Mouse (Mus musculus) gastrocnemius, postnatal 14 days (tissue): ENCODE measurements around the gene Cryz. TPM values are rescaled to one million over a fixed set of nuclear protein-coding genes. Genes with fewer than 3 reads are reported as not detected.

Experiments
- DNase-seq: peaks from one replicate; pipeline ENCODE4 v3.0.0; 2021; ENCODE audit warnings: mixed read lengths
- intact Hi-C: fragments of 180-260 bp; cut with DNase I; formaldehyde crosslinking; loops from one replicate; pipeline ENCODE4 v1.15.1; 2025; ENCODE audit warnings: low total_unique reads
- long read RNA-seq, 2 experiments: library from polyadenylated mRNA; stranded (forward); transcript quantifications; one replicate each; pipeline ENCODE4 v2.0.0; 2021
- total RNA-seq, 2 experiments: library from RNA; stranded (reverse); gene quantifications; 2 replicates each; pipeline ENCODE4 v1.2.3; 2021

Cryz gene
- total RNA-seq, result 1 to 10 TPM; 7.0 to 7.6 TPM
- long read RNA-seq, experiment 1, transcript Cryz-208 (9 exons, 2,505 nt), result major isoform, 7 of 9 reads
- long read RNA-seq, experiment 1, partial matches to known transcripts, result 1 of 9 reads
- long read RNA-seq, experiment 1, other reads (novel, unspliced or antisense), result 1 of 9 reads
- long read RNA-seq, experiment 2, transcript Cryz-208 (9 exons, 2,505 nt), result major isoform, 8 of 16 reads
- long read RNA-seq, experiment 2, partial matches to known transcripts, result 3 of 16 reads
- long read RNA-seq, experiment 2, other reads (novel, unspliced or antisense), result 5 of 16 reads

- DNase-seq, result peak; percentile 86
- intact Hi-C loops, result no loop called here
Observed at GRCm38 (mm10) chr3:154596488-154596933, at the start of gene Cryz. Gene Cryz (plus strand): TSS chr3:154596711.

GRCm38 (mm10) chr3:154547549-154548426 is 48.7 kb upstream of the Cryz start:
- intact Hi-C loops, result no loop called here
- no peak for DNase-seq

- no peak for DNase-seq
- intact Hi-C loops, result no loop called here
Observed at GRCm38 (mm10) chr3:154548868-154549301, 47.6 kb upstream of the Cryz start.

GRCm38 (mm10) chr3:154550326-154551034 is 46.0 kb upstream of the Cryz start:
- intact Hi-C loops, result no loop called here
- DNase-seq, result no peak

GRCm38 (mm10) chr3:154551035-154551411 is 45.5 kb upstream of the Cryz start:
- intact Hi-C loops, result no loop called here
- no peak for DNase-seq

GRCm38 (mm10) chr3:154562192-154562591 is 34.3 kb upstream of the Cryz start:
- intact Hi-C loops, result no loop called here
- DNase-seq, result no peak

- intact Hi-C loops, result no loop called here
- no peak for DNase-seq
Observed at GRCm38 (mm10) chr3:154565437-154565836, 31.1 kb upstream of the Cryz start.

GRCm38 (mm10) chr3:154570029-154570575 is 26.4 kb upstream of the Cryz start:
- DNase-seq, result no peak
- intact Hi-C loops, result no loop called here

- DNase-seq, result peak; percentile 34
- intact Hi-C loops, result loop anchor here (1.0 kb wide), 1 partner anchor 300 kb away; no protein-coding TSS in a partner anchor
Observed at GRCm38 (mm10) chr3:154570786-154571185, 25.7 kb upstream of the Cryz start.

- intact Hi-C loops, result no loop called here
- DNase-seq, result peak; percentile 69
Observed at GRCm38 (mm10) chr3:154572341-154572972, 24.1 kb upstream of the Cryz start.

GRCm38 (mm10) chr3:154573666-154574065 is 22.8 kb upstream of the Cryz start:
- no peak for DNase-seq
- intact Hi-C loops, result no loop called here

- no peak for DNase-seq
- intact Hi-C loops, result no loop called here
Observed at GRCm38 (mm10) chr3:154577895-154578294, 18.6 kb upstream of the Cryz start.

GRCm38 (mm10) chr3:154584351-154584750 is 12.2 kb upstream of the Cryz start:
- intact Hi-C loops, result no loop called here
- no peak for DNase-seq

GRCm38 (mm10) chr3:154590971-154591370 is 5.5 kb upstream of the Cryz start:
- intact Hi-C loops, result no loop called here
- DNase-seq, result no peak

- intact Hi-C loops, result no loop called here
- no peak for DNase-seq
Observed at GRCm38 (mm10) chr3:154591621-154592020, 4.9 kb upstream of the Cryz start.

- intact Hi-C loops, result no loop called here
- DNase-seq, result no peak
Observed at GRCm38 (mm10) chr3:154593596-154593995, 2.9 kb upstream of the Cryz start.

GRCm38 (mm10) chr3:154594156-154594555 is 2.4 kb upstream of the Cryz start:
- intact Hi-C loops, result no loop called here
- no peak for DNase-seq

GRCm38 (mm10) chr3:154596934-154597554 is 533 bp downstream of the Cryz start, which contains the start of gene Tyw3:
Gene Tyw3 (minus strand): TSS chr3:154597104.
- intact Hi-C loops, result no loop called here
- peak; percentile 97 for DNase-seq

GRCm38 (mm10) chr3:154597561-154597960 is 1.1 kb downstream of the Cryz start:
- DNase-seq, result no peak

More at GRCm38 (mm10) chr3:154597561-154597960, 1.1 kb downstream of the Cryz start:
- intact Hi-C loops, result no loop called here
